Mouse (Mus musculus) stomach, postnatal 0 days (tissue): Measurements from ENCODE around the gene Map2k3. TPM values are rescaled to one million over a fixed set of nuclear protein-coding genes. Genes with fewer than 3 reads are reported as not detected.

Experiments used
- ATAC-seq: fragments of 200-750 bp; cut with Nextera tagmentation; 2 replicates; pipeline ENCODE4 v1.8.0; 2017; ENCODE audit not compliant: low FRiP score, low TSS enrichment
- DNase-seq: peaks from one replicate; pipeline ENCODE4 v3.0.0-alpha.2; 2016; ENCODE audit warnings: low spot score
- H3K27ac ChIP-seq: fragments of 300-500 bp; sonication (generic); replicated peaks from 2 replicates; pipeline ENCODE4 v1.5.1; 2014; ENCODE audit warnings: mild to moderate bottlenecking, control low read depth
- H3K27me3 ChIP-seq: fragments of 300-500 bp; sonication (generic); 2 replicates; pipeline ENCODE4 v1.6.1; 2014; ENCODE audit warnings: low read length; ENCODE audit not compliant: control insufficient read depth, insufficient read depth
- H3K36me3 ChIP-seq: fragments of 300-500 bp; sonication (generic); 2 replicates; pipeline ENCODE4 v1.6.1; 2014; ENCODE audit warnings: low read length, mixed read lengths; ENCODE audit not compliant: control insufficient read depth, insufficient read depth
- H3K4me1 ChIP-seq: fragments of 300-500 bp; sonication (generic); replicated peaks from 2 replicates; pipeline ENCODE4 v1.6.1; 2014; ENCODE audit warnings: antibody characterized with exemption; ENCODE audit not compliant: control insufficient read depth, insufficient read depth
- H3K4me2 ChIP-seq: fragments of 300-500 bp; sonication (generic); replicated peaks from 2 replicates; pipeline ENCODE4 v1.6.1; 2014; ENCODE audit warnings: low read depth, mild to moderate bottlenecking, control low read depth, moderate library complexity
- H3K4me3 ChIP-seq: fragments of 300-500 bp; sonication (generic); 2 replicates; pipeline ENCODE4 v1.5.1; 2014; ENCODE audit warnings: low read depth, low read length, control low read depth
- H3K9ac ChIP-seq: fragments of 300-500 bp; sonication (generic); 2 replicates; pipeline ENCODE4 v1.6.1; 2014; ENCODE audit warnings: mild to moderate bottlenecking, low read length, control low read depth, mixed read lengths
- H3K9me3 ChIP-seq: fragments of 300-500 bp; sonication (generic); 2 replicates; pipeline ENCODE4 v1.6.1; 2016; ENCODE audit warnings: low read length; ENCODE audit not compliant: control insufficient read depth
- CTCF ChIP-seq: IDR thresholded peaks from 2 replicates; pipeline ENCODE4 v1.5.1; 2016; ENCODE audit warnings: antibody characterized with exemption, low read depth, mild to moderate bottlenecking, moderate library complexity
- EP300 ChIP-seq: optimal IDR thresholded peaks from 2 replicates; pipeline ENCODE3; 2016; ENCODE audit warnings: antibody characterized with exemption
- WGBS: fragments of 180-500 bp; shearing (Covaris S2); extraction: QIAGEN DNeasy Blood & Tissue Kit; methylation state at CpG from one replicate; pipeline ENCODE4 v1.1.7; 2014; 5-methylcytosine and 5-hydroxymethylcytosine counted together
- polyA plus RNA-seq: library from polyadenylated mRNA; unstranded; fragments of >200 nt; fragmentation: Nextera tagmentation; extraction: Ambion mirVana; gene quantifications from 2 replicates; pipeline ENCODE4 v1.2.1, GENCODE M21; 2015

Map2k3 gene
- polyA plus RNA-seq, 1 experiment from 2014 or later = 105 TPM

GRCm38 (mm10) chr11:60942263-60943015 is 10.6 kb downstream of the Map2k3 start:
- H3K4me3 ChIP-seq = no peak overlapping the region
- no peaks in the 10 kb centered on the region for H3K27me3 ChIP-seq
- no peaks in the 10 kb centered on the region for H3K4me1 ChIP-seq
- no peak overlapping the region for H3K4me2 ChIP-seq
- DNase-seq = no peak
- H3K36me3 ChIP-seq = peaks cover 38% of the 10 kb centered on the region
- no peak for ATAC-seq
- no peak overlapping the region for H3K27ac ChIP-seq
- TF ChIP-seq CTCF (no peak), EP300 (no peak)
- no peaks in the 10 kb centered on the region for H3K9me3 ChIP-seq
- 81% methylated on average over 9 of the region's 9 CpGs for WGBS
- no peak overlapping the region for H3K9ac ChIP-seq

DNA sequence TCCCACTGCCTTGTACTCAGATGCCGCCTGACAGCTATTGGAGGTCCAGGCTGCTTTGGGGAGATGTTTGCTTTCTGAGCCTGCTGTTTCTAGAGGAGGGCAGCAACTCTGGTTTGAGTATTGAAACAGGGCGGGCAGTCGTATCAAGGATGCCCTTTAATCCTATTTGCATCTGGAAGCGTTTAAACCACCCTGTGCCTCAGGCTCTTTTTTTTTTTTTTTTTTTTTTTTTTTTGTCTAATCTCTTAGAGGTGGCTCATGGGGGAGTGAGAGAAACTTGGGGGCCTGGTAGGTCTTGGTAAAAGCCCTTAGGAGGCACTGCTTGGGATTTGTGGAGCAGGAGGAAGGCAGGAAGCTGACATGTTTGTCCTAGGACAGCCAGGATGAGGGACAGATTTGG is 13.2 kb downstream of the Map2k3 start:
- ATAC-seq (no peak), DNase-seq (no peak)
- Histone ChIP-seq H3K4me1 (no peaks in the 10 kb centered on the region), H3K4me2 (no peak overlapping the region), H3K36me3 (peaks cover 45% of the 10 kb centered on the region), H3K27ac (no peak overlapping the region), H3K4me3 (no peak overlapping the region), H3K9me3 (no peaks in the 10 kb centered on the region), H3K9ac (no peak overlapping the region), H3K27me3 (no peaks in the 10 kb centered on the region)
- 92% methylated on average over 4 of the region's 4 CpGs for WGBS
- no peak for TF ChIP-seq EP300
- no peak for TF ChIP-seq CTCF

DNA sequence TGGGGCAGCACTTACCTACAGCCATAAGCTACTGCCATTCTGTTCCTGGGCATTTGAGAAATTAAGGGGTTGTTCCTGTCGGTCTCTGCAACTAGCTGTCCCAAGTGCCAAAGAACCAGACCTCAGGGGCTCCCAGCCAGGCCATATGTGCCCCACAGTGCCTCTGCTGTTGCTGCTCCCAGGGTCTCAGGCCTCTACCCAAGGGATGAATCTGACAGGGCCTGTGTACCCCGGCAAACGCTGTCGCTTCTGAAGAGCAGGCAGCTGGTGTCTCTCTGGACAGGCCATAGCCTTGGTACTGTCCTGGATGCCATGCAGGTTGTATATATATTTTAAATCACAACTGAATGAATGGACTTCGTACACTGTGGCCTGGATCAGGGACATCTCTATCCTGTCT is 20.1 kb downstream of the Map2k3 start:
- no peak for ATAC-seq
- no peak overlapping the region for H3K27ac ChIP-seq
- no peaks in the 10 kb centered on the region for H3K27me3 ChIP-seq
- no peak for DNase-seq
- H3K4me3 ChIP-seq = no peak overlapping the region
- H3K4me1 ChIP-seq = no peaks in the 10 kb centered on the region
- no peak for TF ChIP-seq CTCF
- no peak for TF ChIP-seq EP300
- 88% methylated on average over 5 of the region's 5 CpGs for WGBS
- peaks cover 28% of the 10 kb centered on the region for H3K36me3 ChIP-seq
- H3K9me3 ChIP-seq = no peaks in the 10 kb centered on the region
- no peak overlapping the region for H3K9ac ChIP-seq
- no peak overlapping the region for H3K4me2 ChIP-seq

DNA sequence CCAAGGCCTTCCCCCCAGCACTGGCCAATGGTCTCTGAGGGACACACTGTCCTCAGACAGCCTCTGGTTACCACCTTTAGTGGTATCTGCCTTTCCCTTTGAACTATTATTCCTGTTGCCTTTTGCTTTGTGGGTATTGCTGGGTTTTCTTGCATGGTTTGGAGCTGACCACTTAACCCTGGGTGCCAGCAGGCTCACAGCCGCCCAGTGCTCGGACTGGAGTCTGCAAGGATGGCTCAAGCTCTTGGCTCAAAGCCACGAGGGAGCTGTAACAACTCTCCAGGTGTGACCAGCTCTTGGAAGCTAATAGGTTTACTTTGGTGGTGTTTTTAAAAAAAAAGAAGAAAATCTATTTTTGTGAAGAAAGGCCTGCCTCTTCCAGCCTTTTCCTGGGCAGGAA is 20.5 kb downstream of the Map2k3 start:
- H3K27me3 ChIP-seq = no peaks in the 10 kb centered on the region
- no peaks in the 10 kb centered on the region for H3K9me3 ChIP-seq
- no peak for ATAC-seq
- H3K36me3 ChIP-seq = peaks cover 23% of the 10 kb centered on the region
- no peaks in the 10 kb centered on the region for H3K4me1 ChIP-seq
- H3K4me2 ChIP-seq = no peak overlapping the region
- H3K27ac ChIP-seq = no peak overlapping the region
- H3K9ac ChIP-seq = no peak overlapping the region
- TF ChIP-seq EP300 (no peak), CTCF (no peak)
- no peak overlapping the region for H3K4me3 ChIP-seq
- WGBS = 81% methylated on average over 3 of the region's 3 CpGs
- DNase-seq = no peak

DNA sequence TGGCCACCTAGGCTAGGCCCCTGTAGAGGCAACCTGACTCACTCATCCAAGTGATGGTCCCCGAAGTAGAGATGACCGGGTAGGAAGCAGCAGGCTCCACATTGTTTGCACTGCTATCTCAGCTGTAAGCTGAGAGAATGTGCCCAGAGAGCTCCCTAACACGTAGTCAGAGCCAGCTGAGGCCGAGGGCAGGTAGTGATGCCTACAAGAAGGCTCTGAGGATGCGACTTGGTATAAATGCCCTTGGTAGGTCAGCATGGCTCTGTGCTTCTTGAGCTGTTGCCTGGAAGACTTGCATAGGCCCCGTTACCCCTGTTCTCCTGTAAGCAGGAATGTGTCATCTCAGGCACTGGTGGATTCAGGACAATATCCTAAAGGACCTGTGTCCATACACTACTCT is 21.2 kb downstream of the Map2k3 start:
- Histone ChIP-seq H3K9ac (no peak overlapping the region), H3K36me3 (peaks cover 20% of the 10 kb centered on the region), H3K4me2 (no peak overlapping the region), H3K9me3 (no peaks in the 10 kb centered on the region), H3K27ac (no peak overlapping the region), H3K27me3 (no peaks in the 10 kb centered on the region), H3K4me1 (no peaks in the 10 kb centered on the region), H3K4me3 (no peak overlapping the region)
- TF ChIP-seq EP300 = no peak
- no peak for TF ChIP-seq CTCF
- 92% methylated on average over 6 of the region's 6 CpGs for WGBS
- DNase-seq (no peak), ATAC-seq (no peak; the same call in 1 of the 2 replicates)

DNA sequence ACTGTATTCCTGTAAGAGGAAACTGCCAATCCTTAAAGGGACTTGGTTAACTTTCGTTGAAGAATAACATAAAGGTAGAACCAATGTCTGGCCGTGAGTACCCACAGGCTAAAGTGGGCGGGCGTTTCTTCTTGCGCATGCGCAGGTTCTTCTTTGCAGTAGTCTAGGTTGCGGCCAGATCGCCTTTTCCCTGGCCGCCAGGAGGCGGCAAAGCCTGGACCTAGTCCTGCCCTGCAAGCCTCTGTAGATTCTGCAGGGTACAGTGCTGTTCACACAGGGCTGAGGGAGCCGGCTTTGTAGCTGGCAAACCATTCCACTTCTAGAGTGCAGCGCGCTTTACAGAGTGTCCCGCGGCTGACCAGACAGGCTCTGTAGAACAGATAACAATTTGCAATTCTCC is 22.0 kb downstream of the Map2k3 start:
- Histone ChIP-seq H3K9ac (no peak overlapping the region), H3K4me3 (no peak overlapping the region), H3K27ac (no peak overlapping the region), H3K4me1 (no peaks in the 10 kb centered on the region), H3K27me3 (no peaks in the 10 kb centered on the region), H3K9me3 (no peaks in the 10 kb centered on the region), H3K36me3 (peaks cover 20% of the 10 kb centered on the region), H3K4me2 (no peak overlapping the region)
- WGBS = 9% methylated on average over 15 of the region's 15 CpGs
- DNase-seq (peak; percentile 96), ATAC-seq (peak; percentile 95)
- TF ChIP-seq CTCF = peak; percentile 94
- TF ChIP-seq EP300 = no peak
